Mouse (Mus musculus): Measurements from ENCODE around the gene Plekhb1.

- TF ChIP-seq KAT2A (conservative IDR thresholded peaks at IDR 0.05; ENCODE audit: low read depth, low read length) (no peak), CTCF (IDR thresholded peaks at IDR 0.05 in 2 of 3, conservative IDR thresholded peaks at IDR 0.05 in 1 of 3; ENCODE audit: control insufficient read depth in 1 of 3, insufficient read depth in 1 of 3, low read depth in 2 of 3, low read length in 3 of 3, poor library complexity in 1 of 3, severe bottlenecking in 1 of 3) (no peak), MEF2A (IDR thresholded peaks at IDR 0.05; ENCODE audit: extremely low read depth, insufficient replicate concordance, low read depth, low read length, poor library complexity, severe bottlenecking) (no peak), POLR2A (IDR thresholded peaks at IDR 0.05; ENCODE audit: control insufficient read depth in 1 of 2, insufficient read depth in 1 of 2, low read depth in 1 of 2, low read length in 2 of 2, poor library complexity in 1 of 2) (no peak), EP300 (IDR thresholded peaks at IDR 0.05; ENCODE audit: low read depth in 1 of 2, low read length in 2 of 2) (no peak), CHD1 (IDR thresholded peaks at IDR 0.05; ENCODE audit: low read depth, low read length) (no peak), GABPA (IDR thresholded peaks at IDR 0.05; ENCODE audit: low read depth, low read length) (no peak), E2F4 (IDR thresholded peaks at IDR 0.05; ENCODE audit: borderline replicate concordance, low read depth, low read length) (no peak), BHLHE40 (IDR thresholded peaks at IDR 0.05; ENCODE audit: borderline replicate concordance, low read depth, low read length) (no peak), TBP (IDR thresholded peaks at IDR 0.05; ENCODE audit: low read depth, low read length) (no peak), ETS1 (IDR thresholded peaks at IDR 0.05; ENCODE audit: low read depth, low read length) (no peak), MAX (IDR thresholded peaks at IDR 0.05; ENCODE audit: low read length) (no peak), RAD21 (IDR thresholded peaks at IDR 0.05; ENCODE audit: low read depth, low read length) (no peak), GATA1 (IDR thresholded peaks at IDR 0.05; ENCODE audit: low read depth, low read length) (no peak)
Measured at GRCm38 (mm10) chr7:100656739-100657138, 5.5 kb downstream of the Plekhb1 start.
